Mouse (Mus musculus) frontal cortex, postnatal 10 days (tissue): Measurements from ENCODE around the gene Ucp2.
A peak's percentile ranks its signal among the peaks of the same experiment; 100 is the strongest.

Experiments
- DNase-seq, 2 experiments: peaks; one replicate each; pipeline ENCODE4 v3.0.0; 2022; ENCODE audit warnings: low spot score in 2 of 2, mixed read lengths in 1 of 2

The Ucp2 gene

GRCm38 (mm10) chr7:100503076-100503475 lies 9.9 kb downstream of the Ucp2 start:
- DNase-seq = no peak

GRCm38 (mm10) chr7:100504740-100505487 lies 11.8 kb downstream of the Ucp2 start:
- no peak for DNase-seq

DNA sequence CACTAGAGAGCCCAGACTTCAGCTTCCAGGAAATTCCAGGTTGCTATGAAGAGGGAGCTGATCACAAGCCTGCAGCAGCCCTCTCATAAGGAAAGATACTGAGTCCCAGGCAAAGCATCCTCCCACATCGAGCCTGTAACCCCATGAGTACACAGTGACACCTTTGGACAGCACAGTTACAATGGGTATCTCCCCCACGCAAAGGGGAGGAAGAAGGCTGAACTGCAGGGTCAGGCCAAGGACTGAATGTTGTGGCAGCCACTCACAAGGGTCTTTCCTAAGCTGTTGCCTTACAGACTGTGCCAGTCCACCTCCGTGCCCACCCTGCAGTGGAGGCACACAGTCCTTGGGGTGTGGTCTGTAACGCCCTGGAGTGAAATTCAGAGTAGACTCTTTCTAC lies 13.4 kb downstream of the Ucp2 start:
- no peak for DNase-seq

GRCm38 (mm10) chr7:100508670-100509069 lies 15.5 kb downstream of the Ucp2 start:
- no peak for DNase-seq

- DNase-seq = no peak
Observed at GRCm38 (mm10) chr7:100511602-100512001, 18.5 kb downstream of the Ucp2 start.

DNA sequence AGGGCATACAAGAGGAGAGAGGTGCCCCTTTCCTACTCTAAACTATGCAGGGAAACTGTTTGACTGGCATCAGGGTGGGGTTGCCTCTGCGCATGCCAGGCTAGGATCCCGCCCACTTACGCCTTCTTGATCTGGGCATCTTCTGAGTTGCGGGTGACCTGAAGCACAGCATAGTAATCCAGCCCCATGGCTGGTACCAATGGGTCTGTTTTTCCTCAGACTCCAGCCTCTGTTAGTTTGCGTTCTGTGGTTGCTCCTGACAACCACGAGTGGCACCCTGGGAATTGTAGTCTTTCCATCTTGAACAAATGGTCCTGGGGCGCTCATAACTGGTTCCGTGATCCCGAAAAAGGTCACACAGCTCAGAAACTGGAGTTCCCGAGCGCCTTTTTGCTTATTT lies 21.4 kb downstream of the Ucp2 start, which contains the start of gene Dnajb13:
TSS of gene Dnajb13 (minus strand) at position 388 of the 400 bp plus-strand sequence.
- no peak for DNase-seq

GRCm38 (mm10) chr7:100520204-100520603 lies 27.1 kb downstream of the Ucp2 start:
- no peak for DNase-seq

- DNase-seq = peak in 1 of 2 experiments; percentile 72
Observed at GRCm38 (mm10) chr7:100520663-100521285, 27.6 kb downstream of the Ucp2 start.

- no peak for DNase-seq
Observed at GRCm38 (mm10) chr7:100522222-100522621, 29.1 kb downstream of the Ucp2 start.

- no peak for DNase-seq
Observed at GRCm38 (mm10) chr7:100524669-100525068, 31.5 kb downstream of the Ucp2 start.

- no peak for DNase-seq
Observed at GRCm38 (mm10) chr7:100530766-100531165, 37.6 kb downstream of the Ucp2 start.

DNA sequence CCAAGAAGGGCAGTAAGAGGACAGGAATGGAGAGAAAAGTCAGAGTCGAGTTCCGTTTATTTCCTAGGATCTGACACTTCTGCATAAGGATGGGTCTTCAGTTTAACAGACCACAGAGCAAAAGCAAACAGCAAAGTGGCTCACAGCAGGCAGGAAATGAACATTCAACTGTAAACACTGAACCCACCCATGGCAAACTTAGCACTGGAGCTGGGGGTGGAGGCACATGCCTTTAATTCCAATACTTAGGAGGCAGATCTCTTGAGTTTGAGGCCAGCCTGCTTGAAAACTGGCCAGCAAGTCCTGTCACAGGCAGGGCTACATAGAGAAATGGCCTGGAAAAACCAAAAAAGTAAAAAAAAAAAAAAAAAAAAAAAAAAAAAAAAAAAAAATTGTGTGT lies 40.4 kb downstream of the Ucp2 start:
- no peak for DNase-seq

GRCm38 (mm10) chr7:100534216-100534615 lies 41.1 kb downstream of the Ucp2 start:
- DNase-seq = no peak

DNA sequence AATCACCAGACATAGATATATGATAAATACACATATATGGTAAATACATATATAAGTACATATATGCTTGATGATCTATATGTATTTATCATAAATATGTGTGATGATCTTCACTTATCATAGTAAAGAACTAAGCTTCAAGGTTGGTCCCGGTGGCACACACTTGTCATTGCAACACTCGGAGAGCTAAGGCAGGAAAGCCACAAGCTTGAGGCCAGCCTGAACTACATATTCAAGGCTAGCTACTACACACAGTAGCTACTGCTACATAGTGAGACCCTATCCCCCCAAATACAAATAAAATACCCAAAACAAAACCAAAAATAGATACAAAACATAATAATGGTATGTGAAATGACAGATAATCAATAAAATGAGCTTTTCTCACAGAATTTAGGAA lies 42.7 kb downstream of the Ucp2 start:
- DNase-seq = no peak

- DNase-seq = peak; percentile 81 to 84
Observed at GRCm38 (mm10) chr7:100536804-100537518, 43.8 kb downstream of the Ucp2 start, which contains the start of gene Coa4. Gene Coa4, plus strand, starts transcription at chr7:100537071.

DNA sequence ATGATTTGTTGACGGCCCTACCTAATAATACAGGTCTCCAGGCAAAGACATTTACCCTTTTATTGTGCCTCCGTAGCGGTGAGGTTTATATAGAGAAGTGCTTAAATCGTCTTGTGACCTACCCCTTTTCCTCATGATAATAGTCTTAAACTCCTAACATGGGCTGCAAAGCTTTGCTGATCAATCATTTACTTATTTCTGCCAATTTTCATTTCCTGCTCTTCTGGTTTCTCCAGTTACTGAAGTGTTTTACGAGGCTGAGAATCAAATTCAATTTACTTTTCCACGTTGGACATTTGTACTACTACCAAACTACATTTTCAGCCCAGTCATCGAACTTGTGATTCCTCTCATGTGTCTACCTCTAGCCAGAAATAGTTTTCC lies 44.4 kb downstream of the Ucp2 start:
- DNase-seq = no peak

DNA sequence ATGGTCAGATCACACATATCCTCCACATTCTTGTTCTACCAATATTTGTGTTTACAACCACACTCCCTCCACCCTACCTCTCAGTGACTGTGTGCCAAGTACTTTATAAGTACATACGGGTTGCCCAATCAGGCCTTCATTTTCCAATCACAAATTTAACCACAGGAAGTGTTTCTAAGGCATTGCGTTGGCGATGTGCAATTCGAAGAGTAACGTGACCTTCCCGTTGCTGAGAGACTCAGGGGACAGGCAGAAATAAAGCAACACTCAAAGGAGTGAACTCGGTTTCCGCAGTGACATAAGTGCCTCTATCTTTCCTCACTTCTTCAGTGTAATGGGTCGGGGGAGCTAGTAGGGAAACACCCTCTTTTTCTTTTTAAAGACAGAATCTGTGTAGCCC lies 46.4 kb downstream of the Ucp2 start:
- no peak for DNase-seq

DNA sequence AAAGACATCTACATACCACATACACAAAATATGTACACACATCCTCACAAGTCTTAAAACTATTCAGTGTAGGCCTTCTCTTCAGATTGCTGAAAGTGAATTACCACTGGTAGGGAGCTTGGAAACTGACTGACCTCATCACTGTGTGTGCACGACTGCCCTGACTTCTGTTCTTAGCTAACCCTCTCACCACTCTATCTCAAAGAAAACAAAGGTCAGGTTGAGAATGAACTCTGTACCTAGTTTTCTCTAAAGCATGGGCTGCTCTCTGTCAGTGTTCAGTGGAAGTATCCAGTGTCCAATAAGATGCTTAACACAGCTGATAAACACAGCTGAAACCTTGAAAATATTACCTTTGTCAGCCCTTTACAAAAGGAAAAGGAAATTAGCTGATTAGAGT lies 51.3 kb downstream of the Ucp2 start:
- DNase-seq = no peak

- no peak for DNase-seq
Observed at GRCm38 (mm10) chr7:100547631-100548030, 54.5 kb downstream of the Ucp2 start.

DNA sequence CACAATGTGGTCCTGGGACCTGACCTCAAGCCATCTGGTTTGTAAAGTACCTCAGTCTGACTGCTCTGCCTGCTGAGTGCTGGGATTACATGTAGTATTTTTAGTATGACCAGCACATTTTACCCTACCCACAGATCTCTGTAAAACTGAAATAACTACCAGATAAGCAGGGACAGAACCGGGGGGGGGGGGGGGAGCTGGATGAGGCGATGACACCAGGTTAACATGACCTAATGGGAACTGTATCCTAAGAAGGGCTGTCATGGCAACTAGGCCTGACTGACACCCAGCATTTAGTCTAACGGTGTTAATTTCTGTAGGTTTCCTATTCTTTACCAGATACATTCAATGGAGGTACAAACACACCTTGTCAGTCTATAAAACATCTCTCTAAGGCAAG lies 56.7 kb downstream of the Ucp2 start:
- DNase-seq = no peak

DNA sequence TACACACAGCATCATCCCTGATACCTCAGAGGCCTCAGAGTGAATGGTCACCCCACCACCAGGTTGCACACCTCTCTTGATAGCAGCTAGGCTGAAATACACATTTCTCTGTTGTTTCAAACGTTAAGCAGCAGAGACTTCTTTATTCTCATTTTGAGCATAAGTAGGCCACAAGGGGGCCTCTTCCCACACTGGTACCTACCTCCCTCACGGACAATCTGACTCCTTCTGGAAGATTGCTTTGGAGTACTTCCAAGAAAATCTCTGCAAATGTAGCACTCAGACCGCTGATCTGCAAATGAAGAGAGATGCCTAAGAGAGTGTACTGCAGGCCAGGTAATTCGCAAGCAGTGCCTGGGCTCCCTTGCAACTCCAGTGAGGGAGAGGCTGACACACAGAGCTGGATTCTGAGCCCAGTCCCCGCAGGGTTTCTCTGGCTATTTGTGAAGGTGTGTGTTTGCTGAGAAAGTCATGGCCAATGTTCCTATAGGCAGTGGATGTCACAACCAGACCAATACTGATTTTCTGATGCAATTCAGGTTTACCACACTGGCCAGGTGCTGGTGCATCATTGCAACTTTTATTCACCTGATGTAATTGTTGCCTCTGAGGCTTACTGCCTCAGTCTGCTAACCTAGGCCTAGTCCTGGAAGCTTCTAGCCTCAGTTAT lies 57.3 kb downstream of the Ucp2 start:
- DNase-seq = peak; percentile 34 to 50
